Mouse (Mus musculus): ENCODE measurements around the gene Atp2c2. TPM values are rescaled to one million over a fixed set of nuclear protein-coding genes. Genes with fewer than 3 reads are reported as not detected.

Atp2c2 gene
- polyA plus RNA-seq, 1 experiment = 1.1 TPM

- H3K4me3 ChIP-seq (ENCODE audit: insufficient read depth, low read length) = no peak overlapping the region
- no peak for TF ChIP-seq CTCF (IDR thresholded peaks at IDR 0.05; ENCODE audit: extremely low read depth, insufficient read depth, low read length)
- TF ChIP-seq POLR2A (IDR thresholded peaks at IDR 0.05; ENCODE audit: extremely low read depth, insufficient read depth, low read length) = no peak
Measured at GRCm38 (mm10) chr8:119694696-119695095, 5.1 kb upstream of the Atp2c2 start.

GRCm38 (mm10) chr8:119697163-119697562, 2.6 kb upstream of the Atp2c2 start:
- TF ChIP-seq CTCF (IDR thresholded peaks at IDR 0.05; ENCODE audit: extremely low read depth, insufficient read depth, low read length) (no peak), POLR2A (IDR thresholded peaks at IDR 0.05; ENCODE audit: extremely low read depth, insufficient read depth, low read length) (no peak)
- Histone ChIP-seq H3K4me1 (ENCODE audit: control insufficient read depth, insufficient read depth, low read length) (no peaks in the 10 kb centered on the region), H3K4me3 (ENCODE audit: insufficient read depth, low read length) (no peak overlapping the region)

More at GRCm38 (mm10) chr8:119694696-119695095, 5.1 kb upstream of the Atp2c2 start:
- H3K27ac ChIP-seq (ENCODE audit: insufficient read depth, low read length) = no peak overlapping the region
- H3K4me1 ChIP-seq (ENCODE audit: control insufficient read depth, insufficient read depth, low read length) = no peaks in the 10 kb centered on the region

GRCm38 (mm10) chr8:119698960-119699359, 849 bp upstream of the Atp2c2 start:
- no peaks in the 10 kb centered on the region for H3K4me1 ChIP-seq (ENCODE audit: control insufficient read depth, insufficient read depth, low read length)
- no peak overlapping the region for H3K4me3 ChIP-seq (ENCODE audit: insufficient read depth, low read length)
- TF ChIP-seq CTCF (IDR thresholded peaks at IDR 0.05; ENCODE audit: extremely low read depth, insufficient read depth, low read length) = peak; percentile 61
- TF ChIP-seq POLR2A (IDR thresholded peaks at IDR 0.05; ENCODE audit: extremely low read depth, insufficient read depth, low read length) = no peak
- no peak overlapping the region for H3K27ac ChIP-seq (ENCODE audit: insufficient read depth, low read length)

More at GRCm38 (mm10) chr8:119697163-119697562, 2.6 kb upstream of the Atp2c2 start:
- H3K27ac ChIP-seq (ENCODE audit: insufficient read depth, low read length) = no peak overlapping the region

GRCm38 (mm10) chr8:119702965-119703364, 3.2 kb downstream of the Atp2c2 start:
- Histone ChIP-seq H3K4me3 (ENCODE audit: insufficient read depth, low read length) (no peak overlapping the region), H3K4me1 (ENCODE audit: control insufficient read depth, insufficient read depth, low read length) (no peaks in the 10 kb centered on the region), H3K27ac (ENCODE audit: insufficient read depth, low read length) (no peak overlapping the region)
- TF ChIP-seq CTCF (IDR thresholded peaks at IDR 0.05; ENCODE audit: extremely low read depth, insufficient read depth, low read length) (no peak), POLR2A (IDR thresholded peaks at IDR 0.05; ENCODE audit: extremely low read depth, insufficient read depth, low read length) (no peak)

GRCm38 (mm10) chr8:119707146-119707545, 7.3 kb downstream of the Atp2c2 start:
- Histone ChIP-seq H3K4me1 (ENCODE audit: control insufficient read depth, insufficient read depth, low read length) (no peaks in the 10 kb centered on the region), H3K27ac (ENCODE audit: insufficient read depth, low read length) (no peak overlapping the region), H3K4me3 (ENCODE audit: insufficient read depth, low read length) (no peak overlapping the region)
- TF ChIP-seq POLR2A (IDR thresholded peaks at IDR 0.05; ENCODE audit: extremely low read depth, insufficient read depth, low read length) = no peak
- TF ChIP-seq CTCF (IDR thresholded peaks at IDR 0.05; ENCODE audit: extremely low read depth, insufficient read depth, low read length) = no peak

- Histone ChIP-seq H3K4me1 (ENCODE audit: control insufficient read depth, insufficient read depth, low read length) (no peaks in the 10 kb centered on the region), H3K4me3 (ENCODE audit: insufficient read depth, low read length) (no peak overlapping the region), H3K27ac (ENCODE audit: insufficient read depth, low read length) (no peak overlapping the region)
- TF ChIP-seq POLR2A (IDR thresholded peaks at IDR 0.05; ENCODE audit: extremely low read depth, insufficient read depth, low read length) (no peak), CTCF (IDR thresholded peaks at IDR 0.05; ENCODE audit: extremely low read depth, insufficient read depth, low read length) (no peak)
Measured at GRCm38 (mm10) chr8:119708471-119708870, 8.7 kb downstream of the Atp2c2 start.

GRCm38 (mm10) chr8:119708878-119709702, 9.3 kb downstream of the Atp2c2 start:
- no peaks in the 10 kb centered on the region for H3K4me1 ChIP-seq (ENCODE audit: control insufficient read depth, insufficient read depth, low read length)
- no peak overlapping the region for H3K4me3 ChIP-seq (ENCODE audit: insufficient read depth, low read length)
- TF ChIP-seq POLR2A (IDR thresholded peaks at IDR 0.05; ENCODE audit: extremely low read depth, insufficient read depth, low read length) (no peak), CTCF (IDR thresholded peaks at IDR 0.05; ENCODE audit: extremely low read depth, insufficient read depth, low read length) (no peak)
- no peak overlapping the region for H3K27ac ChIP-seq (ENCODE audit: insufficient read depth, low read length)

GRCm38 (mm10) chr8:119709703-119710093, 9.9 kb downstream of the Atp2c2 start:
- Histone ChIP-seq H3K27ac (ENCODE audit: insufficient read depth, low read length) (no peak overlapping the region), H3K4me1 (ENCODE audit: control insufficient read depth, insufficient read depth, low read length) (no peaks in the 10 kb centered on the region), H3K4me3 (ENCODE audit: insufficient read depth, low read length) (no peak overlapping the region)
- TF ChIP-seq CTCF (IDR thresholded peaks at IDR 0.05; ENCODE audit: extremely low read depth, insufficient read depth, low read length) (no peak), POLR2A (IDR thresholded peaks at IDR 0.05; ENCODE audit: extremely low read depth, insufficient read depth, low read length) (no peak)

GRCm38 (mm10) chr8:119712226-119712625, 12.4 kb downstream of the Atp2c2 start:
- TF ChIP-seq POLR2A (IDR thresholded peaks at IDR 0.05; ENCODE audit: extremely low read depth, insufficient read depth, low read length) = no peak
- TF ChIP-seq CTCF (IDR thresholded peaks at IDR 0.05; ENCODE audit: extremely low read depth, insufficient read depth, low read length) = no peak

GRCm38 (mm10) chr8:119713421-119713820, 13.6 kb downstream of the Atp2c2 start:
- TF ChIP-seq POLR2A (IDR thresholded peaks at IDR 0.05; ENCODE audit: extremely low read depth, insufficient read depth, low read length) (no peak), CTCF (IDR thresholded peaks at IDR 0.05; ENCODE audit: extremely low read depth, insufficient read depth, low read length) (no peak)
- Histone ChIP-seq H3K4me1 (ENCODE audit: control insufficient read depth, insufficient read depth, low read length) (peaks cover 2% of the 10 kb centered on the region; the same call in 1 of the 2 replicates), H3K4me3 (ENCODE audit: insufficient read depth, low read length) (no peak overlapping the region), H3K27ac (ENCODE audit: insufficient read depth, low read length) (no peak overlapping the region)

More at GRCm38 (mm10) chr8:119712226-119712625, 12.4 kb downstream of the Atp2c2 start:
- no peak overlapping the region for H3K4me3 ChIP-seq (ENCODE audit: insufficient read depth, low read length)
- peaks cover 2% of the 10 kb centered on the region; the same call in 1 of the 2 replicates for H3K4me1 ChIP-seq (ENCODE audit: control insufficient read depth, insufficient read depth, low read length)
- no peak overlapping the region for H3K27ac ChIP-seq (ENCODE audit: insufficient read depth, low read length)
